Mouse (Mus musculus): ENCODE results near the gene Dnah12.
"Not testable (repeated sequence)": the region's sequence is repeated elsewhere in the genome, so short reads cannot be mapped to it uniquely, and the experiment has no call there.

Gene Dnah12

GRCm38 (mm10) chr14:26692974-26693373, at the start of gene Dnah12:
TSS of gene Dnah12 (plus strand) at chr14:26693274.
- no peak for DNase-seq (ENCODE audit: low read depth, low spot score)

- DNase-seq (ENCODE audit: low read depth, low spot score), result no peak
These were observed 47.0 kb upstream of the Dnah12 start for GRCm38 (mm10) chr14:26645989-26646650.

- no peak for DNase-seq (ENCODE audit: low read depth, low spot score)
These were observed 45.3 kb upstream of the Dnah12 start for GRCm38 (mm10) chr14:26647811-26648210.

GRCm38 (mm10) chr14:26651901-26652300, 41.2 kb upstream of the Dnah12 start:
- no peak for DNase-seq (ENCODE audit: low read depth, low spot score)

- DNase-seq (ENCODE audit: low read depth, low spot score), result no peak
These were observed 34.9 kb upstream of the Dnah12 start for GRCm38 (mm10) chr14:26658178-26658577.

- no peak for DNase-seq (ENCODE audit: low read depth, low spot score)
These were observed 32.8 kb upstream of the Dnah12 start for GRCm38 (mm10) chr14:26660233-26660632.

GRCm38 (mm10) chr14:26662016-26662415, 31.1 kb upstream of the Dnah12 start:
- no peak for DNase-seq (ENCODE audit: low read depth, low spot score)

GRCm38 (mm10) chr14:26662488-26662887, 30.6 kb upstream of the Dnah12 start:
- no peak for DNase-seq (ENCODE audit: low read depth, low spot score)

GRCm38 (mm10) chr14:26663851-26664250, 29.2 kb upstream of the Dnah12 start:
- no peak for DNase-seq (ENCODE audit: low read depth, low spot score)

- DNase-seq (ENCODE audit: low read depth, low spot score), result no peak
These were observed 25.1 kb upstream of the Dnah12 start for GRCm38 (mm10) chr14:26667991-26668370.

- peak; percentile 52 for DNase-seq (ENCODE audit: low read depth, low spot score)
These were observed 24.4 kb upstream of the Dnah12 start for GRCm38 (mm10) chr14:26668371-26669291.

GRCm38 (mm10) chr14:26669292-26670073, 23.6 kb upstream of the Dnah12 start, which contains the start of gene Pde12:
TSS of gene Pde12 (minus strand) at chr14:26669883.
- DNase-seq (ENCODE audit: low read depth, low spot score), result peak; percentile 88

GRCm38 (mm10) chr14:26670964-26671363, 22.1 kb upstream of the Dnah12 start:
- DNase-seq (ENCODE audit: low read depth, low spot score), result no peak

GRCm38 (mm10) chr14:26671870-26672615, 21.0 kb upstream of the Dnah12 start:
- DNase-seq (ENCODE audit: low read depth, low spot score), result not testable (repeated sequence)

- DNase-seq (ENCODE audit: low read depth, low spot score), result not testable (repeated sequence)
These were observed 18.5 kb upstream of the Dnah12 start for GRCm38 (mm10) chr14:26674476-26675169.

- DNase-seq (ENCODE audit: low read depth, low spot score), result peak; percentile 24
These were observed 17.7 kb upstream of the Dnah12 start for GRCm38 (mm10) chr14:26675371-26675770.

GRCm38 (mm10) chr14:26675791-26676190, 17.3 kb upstream of the Dnah12 start:
- peak; percentile 51 for DNase-seq (ENCODE audit: low read depth, low spot score)

GRCm38 (mm10) chr14:26690727-26691126, 2.3 kb upstream of the Dnah12 start:
- DNase-seq (ENCODE audit: low read depth, low spot score), result no peak

GRCm38 (mm10) chr14:26691363-26691762, 1.7 kb upstream of the Dnah12 start:
- no peak for DNase-seq (ENCODE audit: low read depth, low spot score)

- DNase-seq (ENCODE audit: low read depth, low spot score), result no peak
These were observed 4.8 kb downstream of the Dnah12 start for GRCm38 (mm10) chr14:26697912-26698311.

Measured in c-Kit-negative CD71-positive TER-119-positive erythroid progenitor cells, embryonic 14.5 days (primary cell).